Mouse (Mus musculus): Measurements from ENCODE around the gene Cabp2. TPM values are rescaled to one million over a fixed set of nuclear protein-coding genes. Genes with fewer than 3 reads are reported as not detected.
"Not testable (repeated sequence)": the region's sequence is repeated elsewhere in the genome, so short reads cannot be mapped to it uniquely, and the experiment has no call there.

Gene Cabp2
- total RNA-seq, 2 experiments from 2014 or later = not detected

- no peak for ATAC-seq (replicated peaks; ENCODE audit: low FRiP score, poor library complexity, severe bottlenecking)
These were observed 37.0 kb downstream of the Cabp2 start for GRCm38 (mm10) chr19:4118350-4118749.

GRCm38 (mm10) chr19:4119716-4120487 lies 38.5 kb downstream of the Cabp2 start:
- ATAC-seq (replicated peaks; ENCODE audit: low FRiP score, poor library complexity, severe bottlenecking) = no peak

- no peak for ATAC-seq (replicated peaks; ENCODE audit: low FRiP score, poor library complexity, severe bottlenecking)
These were observed 39.1 kb downstream of the Cabp2 start for GRCm38 (mm10) chr19:4120496-4120895.

- peak; percentile 78 for ATAC-seq (replicated peaks; ENCODE audit: low FRiP score, poor library complexity, severe bottlenecking)
These were observed 39.9 kb downstream of the Cabp2 start for GRCm38 (mm10) chr19:4121097-4121805.

GRCm38 (mm10) chr19:4121896-4122295 lies 40.5 kb downstream of the Cabp2 start:
- not testable (repeated sequence) for ATAC-seq (replicated peaks; ENCODE audit: low FRiP score, poor library complexity, severe bottlenecking)

- ATAC-seq (replicated peaks; ENCODE audit: low FRiP score, poor library complexity, severe bottlenecking) = no peak
These were observed 41.3 kb downstream of the Cabp2 start for GRCm38 (mm10) chr19:4122411-4123370.

- no peak for ATAC-seq (replicated peaks; ENCODE audit: low FRiP score, poor library complexity, severe bottlenecking)
These were observed 43.1 kb downstream of the Cabp2 start for GRCm38 (mm10) chr19:4124432-4124831.

- not testable (repeated sequence) for ATAC-seq (replicated peaks; ENCODE audit: low FRiP score, poor library complexity, severe bottlenecking)
These were observed 43.9 kb downstream of the Cabp2 start for GRCm38 (mm10) chr19:4125268-4125667.

GRCm38 (mm10) chr19:4125741-4126696 lies 44.6 kb downstream of the Cabp2 start, which contains the start of gene Aip:
Gene Aip, minus strand, starts transcription at chr19:4125858.
- ATAC-seq (replicated peaks; ENCODE audit: low FRiP score, poor library complexity, severe bottlenecking) = peak; percentile 75

- ATAC-seq (replicated peaks; ENCODE audit: low FRiP score, poor library complexity, severe bottlenecking) = peak; percentile 23; the same call in 1 of the 2 replicates
These were observed 45.5 kb downstream of the Cabp2 start for GRCm38 (mm10) chr19:4126759-4127495.

- ATAC-seq (replicated peaks; ENCODE audit: low FRiP score, poor library complexity, severe bottlenecking) = no peak
These were observed 48.1 kb downstream of the Cabp2 start for GRCm38 (mm10) chr19:4129462-4129861.

- ATAC-seq (replicated peaks; ENCODE audit: low FRiP score, poor library complexity, severe bottlenecking) = no peak
These were observed 48.7 kb downstream of the Cabp2 start for GRCm38 (mm10) chr19:4130106-4130505.

- peak; percentile 66 for ATAC-seq (replicated peaks; ENCODE audit: low FRiP score, poor library complexity, severe bottlenecking)
These were observed 49.7 kb downstream of the Cabp2 start for GRCm38 (mm10) chr19:4131075-4131474.

- peak; percentile 52 for ATAC-seq (replicated peaks; ENCODE audit: low FRiP score, poor library complexity, severe bottlenecking)
These were observed 50.4 kb downstream of the Cabp2 start for GRCm38 (mm10) chr19:4131768-4132167.

GRCm38 (mm10) chr19:4134354-4134753 lies 53.0 kb downstream of the Cabp2 start:
- ATAC-seq (replicated peaks; ENCODE audit: low FRiP score, poor library complexity, severe bottlenecking) = no peak

GRCm38 (mm10) chr19:4135229-4135962 lies 54.0 kb downstream of the Cabp2 start:
- not testable (repeated sequence) for ATAC-seq (replicated peaks; ENCODE audit: low FRiP score, poor library complexity, severe bottlenecking)

GRCm38 (mm10) chr19:4135963-4136345 lies 54.6 kb downstream of the Cabp2 start:
- ATAC-seq (replicated peaks; ENCODE audit: low FRiP score, poor library complexity, severe bottlenecking) = peak; percentile 77

All from erythroid progenitor cell, adult 5-6 weeks (primary cell).